Mouse (Mus musculus): ENCODE data around the gene Etv5. TPM values are rescaled to one million over a fixed set of nuclear protein-coding genes. Genes with fewer than 3 reads are reported as not detected.

Gene Etv5
- polyA plus RNA-seq, 2 experiments: 35.3 to 39.0 TPM

DNA sequence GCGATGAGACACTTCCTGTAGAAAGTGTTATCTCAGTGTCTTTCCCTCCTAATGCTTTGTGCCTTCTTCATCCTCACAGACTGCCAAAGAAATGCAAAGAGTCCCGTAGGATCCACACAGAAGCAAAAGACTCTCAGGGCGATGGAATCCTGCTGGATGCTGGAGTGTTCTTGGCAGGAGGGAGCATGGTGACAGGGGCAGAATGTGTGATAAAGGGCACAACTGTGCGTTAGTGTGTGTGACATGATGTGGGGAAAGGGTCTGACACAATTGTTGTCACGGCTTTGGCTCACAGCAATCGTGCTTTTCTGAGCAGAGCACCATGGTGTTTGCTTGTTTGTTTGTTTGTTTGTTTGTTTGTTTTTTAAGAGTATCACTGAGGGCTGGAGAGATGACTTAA is 8.6 kb upstream of the Etv5 start:
- no peak overlapping the region for H3K4me2 ChIP-seq (replicated peaks; ENCODE audit: low read depth, low read length, severe bottlenecking)
- TF ChIP-seq POLR2A (IDR thresholded peaks at IDR 0.05; ENCODE audit: borderline replicate concordance, extremely low read depth, insufficient read depth, insufficient read length): no peak
- H3K36me3 ChIP-seq (ENCODE audit: control insufficient read depth, insufficient read depth, low read length): no peaks in the 10 kb centered on the region
- no peak overlapping the region for H3K4me3 ChIP-seq (replicated peaks; ENCODE audit: low read length)
- WGBS: 85% methylated on average over 6 of the region's 6 CpGs
- H3K9ac ChIP-seq (ENCODE audit: low read depth, low read length, severe bottlenecking): no peak overlapping the region
- no peaks in the 10 kb centered on the region for H3K9me3 ChIP-seq (ENCODE audit: control insufficient read depth, low read length)
- no peaks in the 10 kb centered on the region for H3K27me3 ChIP-seq (ENCODE audit: control insufficient read depth, insufficient read depth, low read length)
- H3K4me1 ChIP-seq (ENCODE audit: control insufficient read depth, insufficient read depth, low read length): peaks cover 4% of the 10 kb centered on the region; the same call in 1 of the 2 replicates
- ATAC-seq (ENCODE audit: low FRiP score, low read depth): no peak
- H3K27ac ChIP-seq (replicated peaks; ENCODE audit: low read depth, low read length): no peak overlapping the region
- no peak for DNase-seq (ENCODE audit: low spot score)

- DNase-seq (ENCODE audit: low spot score) (no peak), ATAC-seq (ENCODE audit: low FRiP score, low read depth) (no peak)
- Histone ChIP-seq H3K27me3 (ENCODE audit: control insufficient read depth, insufficient read depth, low read length) (no peaks in the 10 kb centered on the region), H3K9me3 (ENCODE audit: control insufficient read depth, low read length) (no peaks in the 10 kb centered on the region), H3K36me3 (ENCODE audit: control insufficient read depth, insufficient read depth, low read length) (no peaks in the 10 kb centered on the region), H3K27ac (replicated peaks; ENCODE audit: low read depth, low read length) (no peak overlapping the region), H3K4me2 (replicated peaks; ENCODE audit: low read depth, low read length, severe bottlenecking) (no peak overlapping the region), H3K9ac (ENCODE audit: low read depth, low read length, severe bottlenecking) (no peak overlapping the region), H3K4me1 (ENCODE audit: control insufficient read depth, insufficient read depth, low read length) (peaks cover 12% of the 10 kb centered on the region), H3K4me3 (replicated peaks; ENCODE audit: low read length) (no peak overlapping the region)
- no peak for TF ChIP-seq POLR2A (IDR thresholded peaks at IDR 0.05; ENCODE audit: borderline replicate concordance, extremely low read depth, insufficient read depth, insufficient read length)
- 49% methylated on average over 6 of the region's 6 CpGs for WGBS
Measured at GRCm38 (mm10) chr16:22444786-22445185, 5.3 kb upstream of the Etv5 start.

DNA sequence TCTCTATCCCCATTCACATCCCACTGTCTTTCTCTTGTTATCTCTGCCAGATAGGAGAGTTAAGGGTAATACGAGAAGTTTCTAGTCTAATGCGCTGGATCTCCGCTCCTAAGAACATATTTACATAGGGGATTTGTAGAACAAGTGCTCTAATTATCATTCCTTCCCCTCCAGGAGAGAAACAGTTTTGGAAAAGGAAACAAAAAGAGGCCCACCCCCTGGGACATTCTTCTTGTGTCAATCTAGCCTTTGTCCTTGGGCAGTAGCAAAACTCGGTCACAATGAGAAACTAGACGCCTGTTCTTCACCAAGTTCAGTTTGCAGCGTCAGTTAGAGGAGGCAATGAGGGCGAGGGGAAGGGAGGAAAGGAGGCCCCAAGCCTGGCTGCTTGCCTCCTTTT is 2.7 kb upstream of the Etv5 start:
- H3K27me3 ChIP-seq (ENCODE audit: control insufficient read depth, insufficient read depth, low read length): no peaks in the 10 kb centered on the region
- H3K9ac ChIP-seq (ENCODE audit: low read depth, low read length, severe bottlenecking): no peak overlapping the region
- no peaks in the 10 kb centered on the region for H3K9me3 ChIP-seq (ENCODE audit: control insufficient read depth, low read length)
- H3K36me3 ChIP-seq (ENCODE audit: control insufficient read depth, insufficient read depth, low read length): no peaks in the 10 kb centered on the region
- no peak overlapping the region for H3K4me3 ChIP-seq (replicated peaks; ENCODE audit: low read length)
- ATAC-seq (ENCODE audit: low FRiP score, low read depth): no peak
- TF ChIP-seq POLR2A (IDR thresholded peaks at IDR 0.05; ENCODE audit: borderline replicate concordance, extremely low read depth, insufficient read depth, insufficient read length): no peak
- 69% methylated on average over 7 of the region's 7 CpGs for WGBS
- peaks cover 12% of the 10 kb centered on the region for H3K4me1 ChIP-seq (ENCODE audit: control insufficient read depth, insufficient read depth, low read length)
- H3K4me2 ChIP-seq (replicated peaks; ENCODE audit: low read depth, low read length, severe bottlenecking): no peak overlapping the region
- no peak for DNase-seq (ENCODE audit: low spot score)
- H3K27ac ChIP-seq (replicated peaks; ENCODE audit: low read depth, low read length): no peak overlapping the region

DNA sequence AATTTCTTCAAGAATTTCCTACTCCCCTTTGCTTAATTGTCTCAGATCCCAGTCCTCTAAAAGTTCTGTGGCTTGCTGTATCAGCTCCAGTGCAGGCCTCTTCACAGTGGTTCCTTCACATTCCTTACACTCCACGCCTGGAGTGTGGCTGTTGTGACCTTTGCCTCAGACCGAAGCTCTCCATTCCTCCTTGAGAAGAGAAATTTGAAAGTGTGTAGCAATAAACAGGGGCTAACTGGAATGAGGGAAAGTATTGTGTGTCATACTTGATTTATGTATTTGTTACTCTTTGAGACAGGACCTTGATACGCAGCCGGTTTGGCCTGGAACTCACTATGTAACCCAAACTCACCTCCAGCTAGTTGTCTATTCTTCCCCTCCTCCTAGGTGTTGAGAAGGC is 1.8 kb upstream of the Etv5 start:
- Histone ChIP-seq H3K9ac (ENCODE audit: low read depth, low read length, severe bottlenecking) (no peak overlapping the region), H3K27me3 (ENCODE audit: control insufficient read depth, insufficient read depth, low read length) (no peaks in the 10 kb centered on the region), H3K4me1 (ENCODE audit: control insufficient read depth, insufficient read depth, low read length) (peaks cover 12% of the 10 kb centered on the region), H3K9me3 (ENCODE audit: control insufficient read depth, low read length) (no peaks in the 10 kb centered on the region), H3K36me3 (ENCODE audit: control insufficient read depth, insufficient read depth, low read length) (no peaks in the 10 kb centered on the region), H3K4me2 (replicated peaks; ENCODE audit: low read depth, low read length, severe bottlenecking) (no peak overlapping the region), H3K27ac (replicated peaks; ENCODE audit: low read depth, low read length) (no peak overlapping the region), H3K4me3 (replicated peaks; ENCODE audit: low read length) (no peak overlapping the region)
- no peak for TF ChIP-seq POLR2A (IDR thresholded peaks at IDR 0.05; ENCODE audit: borderline replicate concordance, extremely low read depth, insufficient read depth, insufficient read length)
- DNase-seq (ENCODE audit: low spot score) (no peak), ATAC-seq (ENCODE audit: low FRiP score, low read depth) (no peak)
- WGBS: 72% methylated on average over 4 of the region's 4 CpGs

DNA sequence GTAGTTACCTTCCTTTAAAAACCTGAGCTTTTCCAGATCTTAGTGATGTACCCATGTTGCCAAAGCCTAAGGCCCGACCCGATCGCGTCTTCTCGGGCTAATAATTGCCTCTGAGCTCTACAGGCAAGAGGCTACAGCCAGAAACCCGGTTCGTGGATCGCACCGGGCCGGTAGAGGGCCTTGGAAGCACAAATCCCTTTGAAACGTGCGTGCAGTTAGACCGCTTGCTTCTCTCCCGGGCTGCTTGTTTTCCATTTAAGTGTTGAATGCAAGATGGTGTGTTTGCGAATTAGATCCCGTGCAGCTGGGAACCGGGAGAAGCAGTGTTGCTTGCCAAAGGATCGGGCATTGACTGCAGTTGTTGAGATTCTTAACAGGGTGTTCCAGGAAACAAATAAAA is 750 bp upstream of the Etv5 start:
- DNase-seq (ENCODE audit: low spot score) (peak; percentile 76), ATAC-seq (ENCODE audit: low FRiP score, low read depth) (no peak)
- H3K4me3 ChIP-seq (replicated peaks; ENCODE audit: low read length): peak overlapping the region; percentile 87
- H3K27ac ChIP-seq (replicated peaks; ENCODE audit: low read depth, low read length): peak overlapping the region; percentile 81
- TF ChIP-seq POLR2A (IDR thresholded peaks at IDR 0.05; ENCODE audit: borderline replicate concordance, extremely low read depth, insufficient read depth, insufficient read length): no peak
- no peaks in the 10 kb centered on the region for H3K27me3 ChIP-seq (ENCODE audit: control insufficient read depth, insufficient read depth, low read length)
- H3K9ac ChIP-seq (ENCODE audit: low read depth, low read length, severe bottlenecking): peak overlapping the region; percentile 40
- peak overlapping the region; percentile 98 for H3K4me2 ChIP-seq (replicated peaks; ENCODE audit: low read depth, low read length, severe bottlenecking)
- H3K9me3 ChIP-seq (ENCODE audit: control insufficient read depth, low read length): no peaks in the 10 kb centered on the region
- H3K4me1 ChIP-seq (ENCODE audit: control insufficient read depth, insufficient read depth, low read length): peaks cover 12% of the 10 kb centered on the region
- 1% methylated on average over 18 of the region's 18 CpGs for WGBS
- H3K36me3 ChIP-seq (ENCODE audit: control insufficient read depth, insufficient read depth, low read length): peaks cover 4% of the 10 kb centered on the region
